Mouse (Mus musculus) gonadal fat pad, adult 2 months (tissue): ENCODE measurements at regions not wholly inside any gene's neighbourhood (a gene's known extent, or its start where the extent isn't known, plus 50 kb on each side); places are given as distances from the start of the nearest gene placed in this dataset.

Experiments
- DNase-seq: peaks from one replicate; pipeline ENCODE4 v3.0.0-alpha.2; 2012; ENCODE audit warnings: low read depth

GRCm38 (mm10) chr11:39733434-39734076 lies 961.4 kb downstream of the Mat2b start:
- DNase-seq: no peak

- DNase-seq: no peak
Measured at GRCm38 (mm10) chr11:39723621-39724020, 971.4 kb downstream of the Mat2b start.

- DNase-seq: no peak
Measured at GRCm38 (mm10) chr11:39678521-39678920, 1016.5 kb downstream of the Mat2b start.

DNA sequence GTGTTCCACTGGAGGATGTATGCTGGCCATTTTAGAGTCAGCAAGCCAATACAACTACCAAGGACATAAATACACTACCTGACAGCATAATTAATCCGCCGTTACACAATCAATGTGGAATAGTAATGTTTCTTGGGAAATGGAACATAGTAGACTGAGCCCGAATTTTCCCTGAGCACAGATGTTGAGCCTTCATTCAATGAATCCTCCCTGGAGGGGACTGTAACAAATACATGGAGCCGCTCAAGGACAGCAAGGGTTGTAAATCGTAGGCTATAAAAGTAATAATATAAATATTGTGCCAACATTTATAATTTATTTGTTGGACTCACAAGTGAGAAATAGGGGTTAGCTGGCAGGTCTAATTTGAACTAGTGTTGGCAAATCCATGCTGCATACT lies 1041.4 kb downstream of the Mat2b start:
- peak; percentile 26 for DNase-seq

- DNase-seq: no peak
Measured at GRCm38 (mm10) chr11:39619356-39619755, 1075.6 kb downstream of the Mat2b start.

GRCm38 (mm10) chr11:39615843-39616242 lies 1079.2 kb downstream of the Mat2b start:
- no peak for DNase-seq

DNA sequence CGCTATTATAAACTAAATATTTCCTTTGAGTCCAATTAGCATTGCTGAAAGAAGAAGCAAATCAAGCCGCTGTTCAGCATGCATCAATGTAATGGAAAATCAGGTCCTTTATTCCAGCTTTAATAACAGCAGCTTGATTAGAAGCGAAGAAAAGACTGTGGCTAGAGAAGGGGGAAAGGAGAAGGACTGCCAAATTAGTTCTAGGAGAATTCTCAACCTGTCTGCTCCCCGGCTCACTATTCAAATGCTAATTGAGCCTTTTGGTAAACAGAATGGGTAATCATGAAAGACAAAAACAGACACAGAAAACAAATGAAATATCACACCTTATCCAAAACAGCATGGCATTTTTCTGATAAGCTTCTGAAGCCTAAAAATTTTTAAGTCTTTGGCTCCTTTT lies 1098.5 kb downstream of the Mat2b start:
- DNase-seq: no peak

DNA sequence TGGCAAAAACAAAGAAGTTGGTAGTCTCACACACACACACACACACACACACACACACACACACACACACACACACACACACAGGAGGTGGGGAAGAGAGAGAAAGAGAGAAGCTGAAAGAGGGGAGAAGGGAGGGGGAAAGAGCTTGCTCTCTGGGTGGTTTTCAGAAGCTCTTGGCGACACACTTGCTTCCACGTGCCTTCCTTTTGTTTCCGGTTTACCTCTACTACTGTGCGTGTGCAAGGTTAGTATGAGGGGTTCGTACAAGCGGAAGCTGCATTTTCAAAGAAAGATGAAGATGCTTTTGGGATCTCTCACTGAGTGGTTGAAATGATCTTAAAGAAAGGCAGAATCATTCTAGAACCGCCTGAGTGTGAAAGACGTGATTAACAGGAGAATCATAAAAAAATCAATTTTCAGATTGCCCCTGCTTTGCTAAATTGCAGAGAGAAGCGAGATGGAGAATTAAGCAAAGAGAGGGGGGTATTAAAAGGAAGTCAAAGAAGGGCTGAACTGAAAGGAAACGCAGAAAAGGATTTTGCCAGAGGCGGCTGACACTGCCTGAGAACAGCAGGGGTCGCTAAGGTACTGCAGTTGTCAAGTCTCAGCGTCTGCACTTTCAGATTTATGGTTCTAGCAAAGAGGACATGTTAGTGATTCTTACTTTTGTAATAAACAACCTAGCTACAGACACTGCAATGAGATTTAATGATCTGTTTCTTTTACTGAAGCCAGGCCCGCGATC lies 1106.2 kb downstream of the Mat2b start:
- no peak for DNase-seq

DNA sequence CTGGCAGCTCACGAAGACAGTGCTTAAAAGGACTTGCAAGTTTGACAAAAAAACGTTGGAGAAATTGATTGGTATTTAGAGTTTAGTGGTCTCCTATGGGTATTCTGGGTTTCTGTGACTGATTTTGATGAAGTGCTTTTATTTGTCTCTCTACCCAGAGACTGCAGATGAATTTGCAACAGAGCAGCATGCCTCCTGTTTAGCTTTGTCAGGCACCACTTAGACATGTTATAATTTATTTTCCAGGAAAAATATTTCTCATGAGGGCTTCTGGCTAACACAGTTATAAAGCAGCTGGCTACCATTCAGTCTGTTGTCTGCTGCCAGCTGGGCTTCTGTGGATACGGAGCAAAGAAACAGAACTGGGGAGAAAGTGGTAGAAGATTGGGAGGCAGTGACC lies 1136.7 kb downstream of the Mat2b start:
- no peak for DNase-seq

- no peak for DNase-seq
Measured at GRCm38 (mm10) chr11:39550066-39550465, 1144.9 kb downstream of the Mat2b start.

- no peak for DNase-seq
Measured at GRCm38 (mm10) chr11:39524866-39525649, 1169.9 kb downstream of the Mat2b start.

GRCm38 (mm10) chr11:39495253-39495652 lies 1199.8 kb downstream of the Mat2b start:
- no peak for DNase-seq

DNA sequence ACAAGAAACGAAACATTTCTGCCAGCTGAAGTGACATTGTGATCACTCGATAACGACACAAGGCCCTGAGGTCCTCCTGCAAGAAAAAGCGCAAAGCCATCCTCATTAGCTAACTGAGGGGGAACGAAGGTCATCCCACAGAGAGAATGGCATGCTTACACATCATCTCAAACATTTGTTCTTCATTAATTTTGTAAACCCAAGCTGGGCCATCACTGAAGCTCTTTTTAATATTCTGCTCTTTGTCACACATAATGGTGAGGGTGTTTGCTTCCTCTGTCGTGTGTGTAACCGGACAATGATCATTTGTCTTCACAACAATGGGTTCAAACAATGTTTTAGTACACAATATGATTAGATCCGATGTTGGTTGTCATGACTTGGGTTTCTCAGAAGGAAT lies 1217.9 kb downstream of the Mat2b start:
- no peak for DNase-seq

GRCm38 (mm10) chr11:39453329-39453952 lies 1241.6 kb downstream of the Mat2b start:
- no peak for DNase-seq

DNA sequence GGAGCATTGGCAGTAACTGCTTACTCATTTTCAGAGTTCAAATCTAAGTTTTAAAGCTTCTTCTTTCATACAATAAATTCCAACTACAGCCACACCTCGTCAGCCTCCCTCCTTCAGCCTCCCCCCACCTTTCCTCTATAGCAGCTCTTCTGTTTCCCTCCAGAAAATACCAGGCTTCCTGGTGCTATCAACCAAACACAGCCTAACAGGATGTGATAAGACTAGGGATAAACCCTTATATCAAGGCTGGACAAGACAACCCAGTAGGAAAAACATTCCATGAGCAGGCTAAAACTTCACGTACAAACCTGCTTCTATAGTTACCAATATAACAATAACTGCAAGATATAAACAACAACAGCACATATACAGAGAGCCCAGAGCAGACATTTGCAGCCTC lies 1248.6 kb downstream of the Mat2b start:
- no peak for DNase-seq

- DNase-seq: no peak
Measured at GRCm38 (mm10) chr11:39411691-39412090, 1283.3 kb downstream of the Mat2b start.

DNA sequence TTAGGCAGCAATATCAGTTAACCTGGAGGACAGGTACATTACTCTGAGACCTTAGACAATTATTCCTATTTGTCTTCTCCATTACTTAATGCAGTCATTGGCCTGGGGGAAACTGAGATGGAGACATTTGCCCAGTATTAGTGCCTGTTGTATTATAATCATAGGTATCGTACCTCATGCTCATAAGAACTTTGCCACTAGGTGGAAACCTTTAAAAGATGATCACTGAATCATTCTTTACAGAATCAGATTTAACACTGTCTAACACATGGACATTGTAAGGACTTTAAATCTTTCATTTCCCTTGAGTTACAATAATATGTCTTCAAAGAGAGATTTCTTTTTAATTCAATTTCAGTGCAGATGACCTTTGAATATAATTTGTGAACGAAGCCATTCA lies 1283.8 kb downstream of the Mat2b start:
- no peak for DNase-seq

- no peak for DNase-seq
Measured at GRCm38 (mm10) chr11:39364827-39365226, 1330.2 kb downstream of the Mat2b start.

DNA sequence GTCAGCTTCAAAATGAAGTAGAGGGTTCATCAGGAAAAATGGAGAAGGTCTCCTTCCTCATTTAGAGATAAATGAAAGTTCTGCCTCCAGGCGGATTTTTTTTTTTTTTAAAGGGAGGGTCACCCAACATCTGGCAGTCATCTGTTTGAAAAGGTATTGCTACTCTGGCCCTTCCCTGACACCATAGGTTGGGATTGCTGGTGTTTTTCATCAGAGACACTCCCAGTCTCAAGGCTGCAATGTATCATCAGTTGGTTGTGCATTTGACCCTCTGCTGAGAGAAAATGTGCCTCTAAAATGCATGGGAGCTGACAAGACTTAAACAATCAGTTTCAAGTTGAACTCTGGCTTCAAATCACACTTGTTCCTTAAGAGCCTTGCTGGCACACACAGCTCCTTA lies 1344.4 kb downstream of the Mat2b start:
- DNase-seq: no peak
